Mouse (Mus musculus) left cerebral cortex, postnatal 25 days (tissue): ENCODE measurements at regions not wholly inside any gene's neighbourhood (a gene's known extent, or its start where the extent isn't known, plus 50 kb on each side); places are given as distances from the start of the nearest gene placed in this dataset.

Source experiments
- DNase-seq, 2 experiments: peaks; one replicate each; pipeline ENCODE4 v3.0.0; 2022; ENCODE audit warnings: low spot score in 2 of 2, mixed read lengths in 1 of 2
- intact Hi-C: fragments of 180-260 bp; cut with DNase I; formaldehyde crosslinking; loops from one replicate; pipeline ENCODE4 v1.15.1; 2025

- DNase-seq: peak; percentile 38 to 91
These were observed 673.8 kb upstream of the Arpp21 start for GRCm38 (mm10) chr9:112909311-112910101.

GRCm38 (mm10) chr9:112905955-112906354, 670.2 kb upstream of the Arpp21 start:
- intact Hi-C loops: loop anchor here (10.0 kb wide), 1 partner anchor 269 kb away; no protein-coding TSS in a partner anchor

More at GRCm38 (mm10) chr9:112909311-112910101, 673.8 kb upstream of the Arpp21 start:
- intact Hi-C loops: loop anchor here (10.0 kb wide), 2 partner anchors 95 to 265 kb away; no protein-coding TSS in a partner anchor

GRCm38 (mm10) chr9:112864921-112865320, 629.2 kb upstream of the Arpp21 start:
- intact Hi-C loops: no loop called here
- peak; percentile 45 to 82 for DNase-seq

More at GRCm38 (mm10) chr9:112905955-112906354, 670.2 kb upstream of the Arpp21 start:
- peak; percentile 15 to 81 for DNase-seq

- peak in 1 of 2 experiments; percentile 55 for DNase-seq
- intact Hi-C loops: no loop called here
These were observed 625.4 kb upstream of the Arpp21 start for GRCm38 (mm10) chr9:112861136-112861535.

- intact Hi-C loops: no loop called here
- peak; percentile 31 to 48 for DNase-seq
These were observed 624.7 kb upstream of the Arpp21 start for GRCm38 (mm10) chr9:112860307-112860893.

- no peak for DNase-seq
These were observed 605.7 kb upstream of the Arpp21 start for GRCm38 (mm10) chr9:112841473-112841872.

GRCm38 (mm10) chr9:112839071-112839793, 603.5 kb upstream of the Arpp21 start:
- DNase-seq: peak in 1 of 2 experiments; percentile 74
- intact Hi-C loops: loop anchor here (10.0 kb wide), 1 partner anchor 176 kb away; no protein-coding TSS in a partner anchor

More at GRCm38 (mm10) chr9:112841473-112841872, 605.7 kb upstream of the Arpp21 start:
- intact Hi-C loops: no loop called here

GRCm38 (mm10) chr9:112837563-112837962, 601.8 kb upstream of the Arpp21 start:
- intact Hi-C loops: loop anchor here (10.0 kb wide), 1 partner anchor 177 kb away; no protein-coding TSS in a partner anchor

GRCm38 (mm10) chr9:112834441-112835245, 598.9 kb upstream of the Arpp21 start:
- DNase-seq: no peak
- intact Hi-C loops: loop anchor here (10.0 kb wide), 1 partner anchor 180 kb away; no protein-coding TSS in a partner anchor

More at GRCm38 (mm10) chr9:112837563-112837962, 601.8 kb upstream of the Arpp21 start:
- no peak for DNase-seq

GRCm38 (mm10) chr9:112831102-112831501, 595.4 kb upstream of the Arpp21 start:
- intact Hi-C loops: loop anchor here (10.0 kb wide), 1 partner anchor 184 kb away; no protein-coding TSS in a partner anchor
- peak in 1 of 2 experiments; percentile 80 for DNase-seq

GRCm38 (mm10) chr9:112828602-112829001, 592.9 kb upstream of the Arpp21 start:
- intact Hi-C loops: loop anchor here (5.0 to 10.0 kb wide), 2 partner anchors 91 to 806 kb away; no protein-coding TSS in a partner anchor
- DNase-seq: peak in 1 of 2 experiments; percentile 53

GRCm38 (mm10) chr9:112826592-112826991, 590.9 kb upstream of the Arpp21 start:
- DNase-seq: no peak
- intact Hi-C loops: loop anchor here (5.0 to 10.0 kb wide), 2 partner anchors 89 to 808 kb away; no protein-coding TSS in a partner anchor

- DNase-seq: peak in 1 of 2 experiments; percentile 64
- intact Hi-C loops: loop anchor here (10.0 kb wide), 1 partner anchor 813 kb away; no protein-coding TSS in a partner anchor
These were observed 586.2 kb upstream of the Arpp21 start for GRCm38 (mm10) chr9:112821940-112822339.

- DNase-seq: no peak
- intact Hi-C loops: no loop called here
These were observed 576.2 kb upstream of the Arpp21 start for GRCm38 (mm10) chr9:112811946-112812345.

- DNase-seq: no peak
- intact Hi-C loops: no loop called here
These were observed 564.0 kb upstream of the Arpp21 start for GRCm38 (mm10) chr9:112799583-112800220.

GRCm38 (mm10) chr9:112793537-112793936, 557.8 kb upstream of the Arpp21 start:
- intact Hi-C loops: no loop called here
- DNase-seq: no peak

- peak in 1 of 2 experiments; percentile 13 for DNase-seq
- intact Hi-C loops: no loop called here
These were observed 536.2 kb upstream of the Arpp21 start for GRCm38 (mm10) chr9:112771981-112772380.

- DNase-seq: no peak
- intact Hi-C loops: no loop called here
These were observed 508.9 kb upstream of the Arpp21 start for GRCm38 (mm10) chr9:112744616-112745015.
